Mouse (Mus musculus): Measurements from ENCODE around the gene Vmn1r44.
"Not testable (repeated sequence)": the region's sequence is repeated elsewhere in the genome, so short reads cannot be mapped to it uniquely, and the experiment has no call there.

Gene Vmn1r44

GRCm38 (mm10) chr6:89883360-89883759 lies at the start of gene Vmn1r44:
Vmn1r44 (plus strand) TSS chr6:89883660.
- DNase-seq (ENCODE audit: low spot score in 2 of 2), result no peak

GRCm38 (mm10) chr6:89857552-89857951 lies 25.9 kb upstream of the Vmn1r44 start:
- DNase-seq (ENCODE audit: low spot score in 2 of 2), result no peak

- no peak for DNase-seq (ENCODE audit: low spot score in 2 of 2)
Measured at GRCm38 (mm10) chr6:89859839-89860238, 23.6 kb upstream of the Vmn1r44 start.

GRCm38 (mm10) chr6:89863792-89864191 lies 19.7 kb upstream of the Vmn1r44 start:
- DNase-seq (ENCODE audit: low spot score in 2 of 2), result no peak

- no peak for DNase-seq (ENCODE audit: low spot score in 2 of 2)
Measured at GRCm38 (mm10) chr6:89867276-89867675, 16.2 kb upstream of the Vmn1r44 start.

DNA sequence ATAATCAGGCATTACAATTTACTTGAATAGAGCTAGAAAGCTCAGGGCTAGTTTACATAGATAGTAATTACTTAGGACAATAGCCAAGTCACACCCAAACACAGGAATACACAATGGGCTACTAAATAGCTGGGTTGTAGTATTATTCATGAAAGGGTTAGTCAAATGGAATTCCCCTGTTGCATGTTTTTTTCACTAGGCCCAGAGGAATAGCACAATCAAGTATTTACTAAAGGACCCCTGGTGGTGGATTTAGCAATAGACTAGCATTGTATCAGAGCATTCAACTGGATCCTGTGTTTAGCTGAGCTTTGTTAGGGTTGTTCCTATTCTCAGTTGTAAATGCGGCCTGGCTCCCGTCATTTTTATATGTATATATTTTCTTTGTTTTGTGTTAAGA lies 15.5 kb upstream of the Vmn1r44 start:
- DNase-seq (ENCODE audit: low spot score in 2 of 2), result no peak

GRCm38 (mm10) chr6:89876313-89876712 lies 7.1 kb upstream of the Vmn1r44 start, which contains the start of the genes Vmn1r42 and Vmn1r43:
Vmn1r42 (minus strand) TSS chr6:89876413.
Vmn1r43 (minus strand) TSS chr6:89876413.
- DNase-seq (ENCODE audit: low spot score in 2 of 2), result not testable (repeated sequence)

DNA sequence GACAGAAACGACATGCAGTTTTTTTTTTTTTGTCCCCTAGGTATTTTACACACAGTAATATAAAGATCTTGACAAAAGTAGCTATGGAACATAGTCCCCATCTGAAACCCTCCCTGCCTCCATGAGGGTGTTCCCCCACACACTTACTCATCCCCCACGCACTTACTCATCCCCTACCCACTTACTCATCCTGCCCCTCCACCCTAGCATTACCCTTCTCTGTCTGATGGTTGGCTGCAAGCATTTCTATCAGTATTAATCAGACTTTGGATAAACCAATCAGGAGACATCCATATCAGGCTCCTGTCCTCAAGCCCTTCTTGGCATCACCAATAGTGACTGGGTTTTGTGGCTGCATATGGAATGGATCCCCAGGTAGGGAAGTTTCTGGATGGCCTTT lies 6.5 kb upstream of the Vmn1r44 start:
- no peak for DNase-seq (ENCODE audit: low spot score in 2 of 2)

- no peak for DNase-seq (ENCODE audit: low spot score in 2 of 2)
Measured at GRCm38 (mm10) chr6:89880867-89881266, 2.6 kb upstream of the Vmn1r44 start.

DNA sequence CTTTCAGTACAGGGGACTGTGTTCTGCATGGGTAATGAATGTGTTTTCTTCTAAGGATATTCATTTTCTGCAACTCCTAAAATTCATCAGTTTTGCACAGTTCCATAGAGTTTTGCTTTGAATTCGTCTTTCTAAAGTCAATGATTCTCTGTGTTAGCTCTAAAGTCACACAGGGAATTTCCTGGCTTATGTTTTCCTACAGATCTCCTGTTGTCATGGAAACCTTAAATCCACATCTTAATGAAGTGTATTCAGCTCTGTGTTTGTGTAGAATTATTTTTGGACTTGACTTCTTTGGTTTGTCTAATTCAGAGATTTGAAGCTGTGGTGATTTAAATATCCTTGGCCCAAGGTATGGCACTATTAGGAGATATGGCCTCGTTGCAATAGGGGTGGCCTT lies 352 bp downstream of the Vmn1r44 start:
- DNase-seq (ENCODE audit: low spot score in 2 of 2), result no peak

DNA sequence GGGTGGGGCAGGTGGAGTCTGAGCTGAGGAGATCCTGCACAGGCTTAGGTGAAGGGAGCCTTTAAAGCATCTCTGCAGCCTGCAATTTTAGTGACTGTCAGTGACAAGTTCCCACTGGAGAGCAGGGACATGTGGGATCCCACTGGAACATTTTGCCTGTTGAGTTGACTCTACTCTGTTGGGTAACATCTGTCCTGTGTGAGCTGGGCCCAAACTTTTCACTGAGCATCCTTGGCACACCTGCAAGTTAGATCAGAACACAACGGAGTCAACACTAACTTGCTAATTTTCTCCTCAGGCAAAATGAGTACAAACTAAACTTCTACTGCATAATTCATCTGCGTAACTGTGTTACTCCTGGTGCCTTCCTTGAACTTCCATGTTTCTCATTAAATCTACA lies 57.0 kb downstream of the Vmn1r44 start, which contains the start of gene Vmn1r45:
Gene Vmn1r45, minus strand, starts transcription at position 101 of the 400 bp plus-strand sequence.
- DNase-seq (ENCODE audit: low spot score in 2 of 2), result not testable (repeated sequence)

- no peak for DNase-seq (ENCODE audit: low spot score in 2 of 2)
Measured at GRCm38 (mm10) chr6:89940926-89941325, 57.5 kb downstream of the Vmn1r44 start.

All from frontal cortex, postnatal 14 days (tissue).